Mouse (Mus musculus): Measurements from ENCODE around the gene Hdhd5. TPM values are rescaled to one million over a fixed set of nuclear protein-coding genes. Genes with fewer than 3 reads are reported as not detected.

Hdhd5 gene
- total and polyA plus RNA-seq, 3 experiments = 17.8 to 19.9 TPM; not detected in 1

DNA sequence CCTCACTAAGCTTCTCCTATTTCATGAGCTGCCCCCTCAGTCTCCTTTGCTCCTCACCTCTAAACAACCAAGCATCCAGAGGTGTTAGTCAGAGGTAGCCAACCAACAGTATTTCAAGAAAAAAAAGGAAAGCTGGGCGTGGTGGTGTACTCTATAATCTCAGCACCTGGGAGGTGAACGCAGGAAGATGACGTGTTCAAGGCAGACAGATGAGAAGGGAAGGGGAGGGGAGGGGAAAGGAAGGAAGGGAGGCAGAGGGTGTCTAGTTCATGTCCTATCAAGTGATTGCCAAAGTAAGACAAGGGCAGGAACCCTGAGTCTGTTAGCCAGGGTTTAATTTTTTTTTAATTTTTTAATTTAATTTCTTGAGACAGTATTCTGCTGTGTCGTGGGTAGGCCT, 22.5 kb downstream of the Hdhd5 start:
- Histone ChIP-seq H3K4me1 (ENCODE audit: control insufficient read depth in 1 of 2, insufficient read depth in 2 of 2, low read length in 2 of 2) (peaks cover 0 to 10% of the 10 kb centered on the region in 2 experiments; a peak in 2 of 4 replicates), H3K9ac (ENCODE audit: control insufficient read depth, low read depth, low read length, poor library complexity, severe bottlenecking) (no peak overlapping the region), H3K4me3 (ENCODE audit: control insufficient read depth in 1 of 2, insufficient read depth in 1 of 2, low read depth in 2 of 2, low read length in 2 of 2) (no peak overlapping the region), H3K36me3 (ENCODE audit: control insufficient read depth in 1 of 2, insufficient read depth in 2 of 2, low read length in 2 of 2) (peaks cover 0 to 4% of the 10 kb centered on the region in 2 experiments; a peak in 2 of 4 replicates), H3K79me2 (ENCODE audit: control insufficient read depth, insufficient read depth, low read length, poor library complexity) (no peaks in the 10 kb centered on the region), H3K27me3 (ENCODE audit: control insufficient read depth in 1 of 2, insufficient read depth in 2 of 2, low read length in 2 of 2) (no peaks in the 10 kb centered on the region), H3K9me3 (replicated peaks; ENCODE audit: insufficient read depth, low read length) (no peaks in the 10 kb centered on the region), H3K27ac (ENCODE audit: control insufficient read depth, low read depth, low read length) (no peak overlapping the region)
- TF ChIP-seq UBTF (IDR thresholded peaks at IDR 0.05; ENCODE audit: borderline replicate concordance, insufficient read depth, low read depth, low read length) (no peak), BHLHE40 (IDR thresholded peaks at IDR 0.05; ENCODE audit: borderline replicate concordance, low read depth, low read length) (no peak), MAX (IDR thresholded peaks at IDR 0.05; ENCODE audit: low read length) (no peak), SMC3 (IDR thresholded peaks at IDR 0.05; ENCODE audit: low read depth, low read length) (no peak), MYC (IDR thresholded peaks at IDR 0.05; ENCODE audit: low read depth, low read length) (no peak), E2F4 (IDR thresholded peaks at IDR 0.05; ENCODE audit: borderline replicate concordance, low read depth, low read length) (no peak), RAD21 (IDR thresholded peaks at IDR 0.05; ENCODE audit: low read depth, low read length) (no peak), HCFC1 (IDR thresholded peaks at IDR 0.05; ENCODE audit: low read depth, low read length) (no peak), GABPA (IDR thresholded peaks at IDR 0.05; ENCODE audit: low read depth, low read length) (no peak), MXI1 (IDR thresholded peaks at IDR 0.05; ENCODE audit: low read depth, low read length) (no peak), ELF1 (IDR thresholded peaks at IDR 0.05; ENCODE audit: low read depth, low read length) (no peak), ZMIZ1 (IDR thresholded peaks at IDR 0.05; ENCODE audit: low read depth, low read length) (no peak), GATA1 (IDR thresholded peaks at IDR 0.05; ENCODE audit: low read depth, low read length) (no peak), KAT2A (conservative IDR thresholded peaks at IDR 0.05; ENCODE audit: low read depth, low read length) (no peak), POLR2AphosphoS2 (IDR thresholded peaks at IDR 0.05; ENCODE audit: low read length) (no peak)
- no peak for DNase-seq (ENCODE audit: low read depth, low spot score)

DNA sequence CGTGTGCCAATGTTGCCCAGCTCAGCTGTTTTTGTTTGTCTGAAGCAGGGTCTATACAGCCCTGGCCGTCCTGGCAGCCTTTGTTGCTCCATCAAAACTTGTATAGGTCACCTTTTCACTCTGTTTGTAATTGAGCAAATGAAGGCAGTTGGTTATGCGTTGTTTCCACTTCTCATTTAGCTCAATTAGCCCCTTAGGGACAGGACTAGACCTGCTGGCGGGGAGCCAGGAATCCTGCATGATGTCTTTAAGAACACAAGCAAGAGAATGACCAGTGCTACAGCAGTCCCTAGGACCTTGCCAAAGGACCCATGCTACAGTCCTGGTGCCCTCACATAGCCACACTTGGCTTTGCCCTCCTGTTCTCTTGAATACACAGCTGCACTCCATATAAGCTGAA, 25.6 kb downstream of the Hdhd5 start:
- no peak for DNase-seq (ENCODE audit: low read depth, low spot score)
- TF ChIP-seq ZNF384 (IDR thresholded peaks at IDR 0.05; ENCODE audit: low read depth, low read length) (no peak), EP300 (IDR thresholded peaks at IDR 0.05; ENCODE audit: low read depth in 1 of 2, low read length in 2 of 2) (no peak)
- Histone ChIP-seq H3K79me2 (ENCODE audit: control insufficient read depth, insufficient read depth, low read length, poor library complexity) (no peaks in the 10 kb centered on the region), H3K4me3 (ENCODE audit: control insufficient read depth in 1 of 2, insufficient read depth in 1 of 2, low read depth in 2 of 2, low read length in 2 of 2) (no peak overlapping the region), H3K36me3 (ENCODE audit: control insufficient read depth in 1 of 2, insufficient read depth in 2 of 2, low read length in 2 of 2) (peaks cover 0 to under 1% of the 10 kb centered on the region in 2 experiments; a peak in 2 of 4 replicates), H3K4me1 (ENCODE audit: control insufficient read depth in 1 of 2, insufficient read depth in 2 of 2, low read length in 2 of 2) (peaks cover 0 to 6% of the 10 kb centered on the region in 2 experiments; a peak in 2 of 4 replicates), H3K9ac (ENCODE audit: control insufficient read depth, low read depth, low read length, poor library complexity, severe bottlenecking) (no peak overlapping the region), H3K27ac (ENCODE audit: control insufficient read depth, low read depth, low read length) (no peak overlapping the region), H3K27me3 (ENCODE audit: control insufficient read depth in 1 of 2, insufficient read depth in 2 of 2, low read length in 2 of 2) (peaks cover 0 to 2% of the 10 kb centered on the region in 2 experiments; a peak in 2 of 4 replicates), H3K9me3 (replicated peaks; ENCODE audit: insufficient read depth, low read length) (no peaks in the 10 kb centered on the region)
